Comparison of ENCODE assay signal across 8 mouse cellular contexts in the genomic region with DNA sequence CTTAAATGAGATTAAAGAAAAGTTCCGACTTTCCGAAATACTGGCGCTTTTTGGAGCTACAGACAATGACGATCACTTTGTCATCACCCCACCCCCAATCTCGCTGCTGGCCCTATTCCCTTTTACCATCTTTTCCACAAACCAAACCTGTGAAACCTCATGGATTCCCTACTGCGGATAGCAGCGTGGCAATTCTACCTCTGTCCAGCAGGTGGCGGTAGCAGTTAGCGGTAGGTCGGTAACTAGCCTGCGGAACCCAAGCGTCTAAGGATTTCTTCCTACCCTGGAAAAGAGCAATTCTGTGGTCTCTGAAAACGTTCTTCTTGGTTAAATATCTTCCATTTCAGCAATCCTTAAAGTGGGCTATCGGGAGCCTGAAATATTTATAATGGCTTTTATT. TPM values are rescaled to one million over a fixed set of nuclear protein-coding genes. Genes with fewer than 3 reads are reported as not detected.
DNase-seq lines count a peak whose midpoint lies in the region; ATAC-seq and TF ChIP-seq lines count a peak whose summit lies in the region.

No protein-coding gene starts in this region.

- peak; percentile 54 to 72 for DNase-seq in heart, adult 2 months
- no peak for DNase-seq in heart, adult 11 months
- peak; percentile 51 for DNase-seq in Patski (ENCODE audit: low read depth, low spot score)
- DNase-seq in cerebellum, adult 9-11 months = peak; percentile 63
- peak; percentile 12 to 18 for DNase-seq in gastrocnemius, adult 8-10 months (ENCODE audit: low spot score in 2 of 2)
- peak; percentile 84 to 87 for DNase-seq in kidney, postnatal 4 days
- peak; percentile 70 for DNase-seq in lung, postnatal 25 days (ENCODE audit: low spot score)
- peak; percentile 27 to 64 for DNase-seq in spleen, postnatal 14 days (ENCODE audit: low spot score in 2 of 2)

- H3K36me3 ChIP-seq in heart, adult 2 months (ENCODE audit: control insufficient read depth, insufficient read depth, low read length) = no peaks in the 10 kb centered on the region

- 3% methylated on average over 14 of the region's 14 CpGs for WGBS in heart, adult 2 months

- 0 out of 2 replicates have a peak, but pooled peaks have one; percentile 67 for TF ChIP-seq EP300 in heart, adult 2 months (IDR thresholded peaks at IDR 0.05; ENCODE audit: insufficient read depth, low read depth, low read length)

- H3K27me3 ChIP-seq in heart, adult 2 months (ENCODE audit: control insufficient read depth, insufficient read depth, low read length) = no peaks in the 10 kb centered on the region
- H3K27me3 ChIP-seq in Patski = no peaks in the 10 kb centered on the region

- CTCF ChIA-PET in Patski (lab: Charles Lee) = interaction anchor here (1.0 to 4.1 kb wide), 10 partner anchors 10 to 35 kb away, joined by 3 to 42 read pairs (median 4); no protein-coding TSS in a partner anchor

- no peaks in the 10 kb centered on the region for H3K4me1 ChIP-seq in heart, adult 2 months (ENCODE audit: control insufficient read depth, insufficient read depth, low read length)

- POLR2A ChIA-PET in Patski (lab: Charles Lee) = interaction anchor here (0.6 to 1.4 kb wide), 3 partner anchors 30 to 132 kb away, joined by 4 to 8 read pairs (median 5); no protein-coding TSS in a partner anchor

- peak; percentile 99 for TF ChIP-seq CTCF in heart, adult 2 months (IDR thresholded peaks at IDR 0.05)
- peak; percentile 90 for TF ChIP-seq CTCF in Patski (IDR thresholded peaks at IDR 0.05)

- H3K27ac ChIP-seq in heart, adult 2 months = no peak overlapping the region

- H3K4me3 ChIP-seq in heart, adult 2 months = no peak overlapping the region

- in situ Hi-C loops in Patski (cut with MboI; ENCODE audit: low pct_unique_long_range_greater_than_20kb) = loop anchor here (5.0 kb wide), 2 partner anchors 45 to 105 kb away; no protein-coding TSS in a partner anchor

- no peak for ATAC-seq in Patski

- no peak for TF ChIP-seq POLR2A in heart, adult 2 months (IDR thresholded peaks at IDR 0.05; ENCODE audit: insufficient read depth, low read depth, low read length)

- H3K79me2 ChIP-seq in heart, adult 2 months (replicated peaks; ENCODE audit: control insufficient read depth, insufficient read depth, low read length) = no peaks in the 10 kb centered on the region

- intact Hi-C loops in heart, adult 2 months (cut with DNase I) = loop anchor here (1.0 to 2.0 kb wide), 2 partner anchors 29 to 284 kb away; no protein-coding TSS in a partner anchor

- no peak overlapping the region for H3K9ac ChIP-seq in heart, adult 2 months (ENCODE audit: low read depth, low read length)

RNA-seq across cellular contexts. Expression of a gene that starts 15.7 kb away (rescaled TPM):
- total RNA-seq in heart, adult 2 months (2021) = under 1 TPM in 1 of 2 experiments, not detected in 1; 0.21 TPM
- polyA plus RNA-seq in heart, adult 2 months (2012; rRNA removed) = 0.62 TPM in 1 of 2 replicates, not detected in the other
- not detected for polyA plus RNA-seq in Patski (2021)
- 1 to 10 TPM in 3 of 4 experiments, under 1 TPM in 1; 0.85 to 2.0 (median 1.5) TPM for total RNA-seq in gastrocnemius, adult 8-10 months (2022)

RNA-seq across cellular contexts. Expression of a gene that starts 29.2 kb away (rescaled TPM):
- 10 to 100 TPM; 53.8 to 58.2 TPM for total RNA-seq in heart, adult 2 months (2021)
- polyA plus RNA-seq in heart, adult 2 months (2012; rRNA removed) = 25.0 and 35.0 TPM in 2 replicates
- polyA plus RNA-seq in Patski (2021) = 102 TPM
- 10 to 100 TPM; 54.8 to 68.5 (median 57.3) TPM for total RNA-seq in gastrocnemius, adult 8-10 months (2022)

RNA-seq across cellular contexts. Expression of a gene that starts 51.3 kb away (rescaled TPM):
- 10 to 100 TPM in 1 of 2 experiments, 1 to 10 TPM in 1; 8.5 to 11.3 TPM for total RNA-seq in heart, adult 2 months (2021)
- polyA plus RNA-seq in heart, adult 2 months (2012; rRNA removed) = 6.8 and 12.1 TPM in 2 replicates
- 21.7 TPM for polyA plus RNA-seq in Patski (2021)
- total RNA-seq in gastrocnemius, adult 8-10 months (2022) = 1 to 10 TPM; 3.1 to 4.0 (median 3.6) TPM
